Mouse (Mus musculus) liver, embryonic 12.5 days (tissue): Measurements from ENCODE around the gene Endou. TPM values are rescaled to one million over a fixed set of nuclear protein-coding genes. Genes with fewer than 3 reads are reported as not detected.

Experiments used
- ATAC-seq: fragments of 200-750 bp; cut with Nextera tagmentation; 2 replicates; pipeline ENCODE4 v1.8.0; 2017; ENCODE audit warnings: moderate number of reproducible peaks, mild to moderate bottlenecking, moderate library complexity
- H3K27ac ChIP-seq: fragments of 300-500 bp; sonication (generic); 2 replicates; pipeline ENCODE4 v1.5.1; 2016; ENCODE audit warnings: mild to moderate bottlenecking
- H3K27me3 ChIP-seq: fragments of 300-500 bp; sonication (generic); replicated peaks from 2 replicates; pipeline ENCODE4 v1.6.1; 2016; ENCODE audit warnings: mild to moderate bottlenecking, moderate library complexity
- H3K36me3 ChIP-seq: fragments of 300-500 bp; sonication (generic); 2 replicates; pipeline ENCODE4 v1.6.1; 2016; ENCODE audit warnings: mild to moderate bottlenecking, moderate library complexity
- H3K4me1 ChIP-seq: fragments of 300-500 bp; sonication (generic); 2 replicates; pipeline ENCODE4 v1.6.1; 2016
- H3K4me2 ChIP-seq: fragments of 300-500 bp; sonication (generic); 2 replicates; pipeline ENCODE4 v1.6.1; 2016; ENCODE audit warnings: mild to moderate bottlenecking, moderate library complexity
- H3K4me3 ChIP-seq: fragments of 300-500 bp; sonication (generic); 2 replicates; pipeline ENCODE4 v1.5.1; 2016; ENCODE audit warnings: mild to moderate bottlenecking, moderate library complexity
- H3K9ac ChIP-seq: fragments of 300-500 bp; sonication (generic); 2 replicates; pipeline ENCODE4 v1.6.1; 2016; ENCODE audit warnings: mild to moderate bottlenecking, moderate library complexity
- H3K9me3 ChIP-seq: fragments of 300-500 bp; sonication (generic); replicated peaks from 2 replicates; pipeline ENCODE4 v1.6.1; 2016; ENCODE audit warnings: mild to moderate bottlenecking, moderate library complexity
- WGBS: fragments of 180-500 bp; shearing (Covaris S2); methylation state at CpG from one replicate; pipeline ENCODE4 v1.1.7; 2016; ENCODE audit not compliant: insufficient replicate concordance; 5-methylcytosine and 5-hydroxymethylcytosine counted together
- polyA plus RNA-seq: library from polyadenylated mRNA; unstranded; fragments of >200 nt; fragmentation: Nextera tagmentation; extraction: Ambion mirVana; gene quantifications from 2 replicates; pipeline ENCODE4 v1.2.1, GENCODE M21; 2016

Gene Endou
- polyA plus RNA-seq, 1 experiment from 2014 or later = not detected

DNA sequence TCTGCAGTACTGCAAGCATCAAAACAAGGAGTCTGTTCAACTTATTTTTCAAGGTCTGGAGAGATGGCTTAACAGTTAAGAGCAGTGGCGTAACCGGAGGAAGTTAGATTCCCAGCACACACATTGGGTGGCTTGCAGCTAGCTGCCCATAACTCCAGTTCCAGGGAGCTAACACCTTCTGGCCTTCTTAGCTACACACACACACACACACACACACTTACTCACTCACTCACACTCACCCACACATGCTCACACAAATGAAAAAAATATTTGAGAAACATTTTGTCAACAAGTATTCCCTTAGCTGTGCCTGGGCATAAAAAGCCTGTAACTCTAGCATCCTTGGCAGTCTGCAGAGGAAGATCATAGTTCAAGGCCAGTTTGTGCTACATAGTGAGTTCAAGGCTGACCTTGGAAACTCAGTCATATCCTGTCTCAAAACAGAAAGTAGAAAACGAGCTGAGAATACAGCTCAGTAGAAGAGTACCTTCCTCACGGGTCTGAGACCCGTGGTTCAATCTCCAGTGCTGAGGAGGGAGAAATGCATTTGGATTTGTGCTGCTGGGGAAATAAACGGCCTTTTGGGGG is 5.8 kb downstream of the Endou start:
- 50% methylated on average over 6 of the region's 6 CpGs for WGBS
- Histone ChIP-seq H3K9ac (no peak overlapping the region), H3K9me3 (no peaks in the 10 kb centered on the region), H3K4me1 (no peaks in the 10 kb centered on the region), H3K4me2 (no peak overlapping the region), H3K36me3 (no peaks in the 10 kb centered on the region), H3K27ac (no peak overlapping the region), H3K27me3 (peaks cover 15% of the 10 kb centered on the region), H3K4me3 (no peak overlapping the region)
- ATAC-seq = no peak

- Histone ChIP-seq H3K9me3 (no peaks in the 10 kb centered on the region), H3K27ac (no peak overlapping the region), H3K4me2 (no peak overlapping the region), H3K36me3 (no peaks in the 10 kb centered on the region), H3K9ac (no peak overlapping the region), H3K4me3 (no peak overlapping the region), H3K4me1 (no peaks in the 10 kb centered on the region), H3K27me3 (peaks cover 11% of the 10 kb centered on the region)
- ATAC-seq = no peak
- WGBS = 76% methylated on average over 17 of the region's 17 CpGs
Measured at GRCm38 (mm10) chr15:97724346-97725197, 6.6 kb downstream of the Endou start.

- no peaks in the 10 kb centered on the region for H3K9me3 ChIP-seq
- H3K4me1 ChIP-seq = no peaks in the 10 kb centered on the region
- 71% methylated on average over 6 of the region's 6 CpGs for WGBS
- no peak overlapping the region for H3K4me3 ChIP-seq
- no peaks in the 10 kb centered on the region for H3K36me3 ChIP-seq
- ATAC-seq = no peak
- H3K4me2 ChIP-seq = no peak overlapping the region
- 0 out of 2 replicates have a peak, but pooled peaks cover 8% of the 10 kb centered on the region for H3K27me3 ChIP-seq
- H3K9ac ChIP-seq = no peak overlapping the region
- no peak overlapping the region for H3K27ac ChIP-seq
Measured at GRCm38 (mm10) chr15:97723536-97724345, 7.4 kb downstream of the Endou start.

DNA sequence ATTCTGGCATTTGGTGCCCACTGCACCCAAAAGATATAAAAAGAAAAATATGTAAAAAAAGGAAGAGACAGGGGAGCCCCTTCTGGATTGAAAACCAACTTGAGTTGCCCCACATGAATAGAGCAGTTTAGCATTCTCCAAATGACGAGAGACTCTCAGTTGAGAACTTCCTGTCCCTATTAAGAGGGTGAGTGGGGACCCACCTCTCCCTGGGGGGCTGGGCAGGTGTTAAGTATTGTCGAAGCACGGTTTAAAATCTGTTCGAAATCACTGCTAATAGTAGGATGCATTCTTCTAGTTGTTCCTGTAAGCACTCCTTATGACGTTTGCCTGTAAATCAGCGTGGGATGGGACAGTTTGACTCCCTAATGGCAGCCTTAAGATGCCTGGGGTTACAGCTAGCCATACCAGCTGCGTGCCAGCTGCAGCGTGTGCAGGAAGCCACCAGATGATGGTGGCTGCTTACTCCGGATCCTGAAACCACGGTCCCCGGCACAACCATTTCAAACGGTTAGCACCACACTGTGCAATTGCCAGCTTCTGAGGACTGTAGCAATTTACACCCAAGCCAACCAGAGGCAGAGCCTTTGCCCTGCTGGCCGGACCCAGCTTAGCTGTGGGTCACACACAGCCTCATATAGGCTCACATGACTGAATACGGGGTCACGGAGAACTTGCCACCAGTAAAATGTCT is 10.0 kb downstream of the Endou start:
- Histone ChIP-seq H3K4me1 (no peaks in the 10 kb centered on the region), H3K27ac (no peak overlapping the region), H3K36me3 (no peaks in the 10 kb centered on the region), H3K9ac (no peak overlapping the region), H3K9me3 (no peaks in the 10 kb centered on the region), H3K4me2 (no peak overlapping the region), H3K4me3 (no peak overlapping the region), H3K27me3 (0 out of 2 replicates have a peak, but pooled peaks cover 7% of the 10 kb centered on the region)
- 67% methylated on average over 15 of the region's 15 CpGs for WGBS
- ATAC-seq = no peak

DNA sequence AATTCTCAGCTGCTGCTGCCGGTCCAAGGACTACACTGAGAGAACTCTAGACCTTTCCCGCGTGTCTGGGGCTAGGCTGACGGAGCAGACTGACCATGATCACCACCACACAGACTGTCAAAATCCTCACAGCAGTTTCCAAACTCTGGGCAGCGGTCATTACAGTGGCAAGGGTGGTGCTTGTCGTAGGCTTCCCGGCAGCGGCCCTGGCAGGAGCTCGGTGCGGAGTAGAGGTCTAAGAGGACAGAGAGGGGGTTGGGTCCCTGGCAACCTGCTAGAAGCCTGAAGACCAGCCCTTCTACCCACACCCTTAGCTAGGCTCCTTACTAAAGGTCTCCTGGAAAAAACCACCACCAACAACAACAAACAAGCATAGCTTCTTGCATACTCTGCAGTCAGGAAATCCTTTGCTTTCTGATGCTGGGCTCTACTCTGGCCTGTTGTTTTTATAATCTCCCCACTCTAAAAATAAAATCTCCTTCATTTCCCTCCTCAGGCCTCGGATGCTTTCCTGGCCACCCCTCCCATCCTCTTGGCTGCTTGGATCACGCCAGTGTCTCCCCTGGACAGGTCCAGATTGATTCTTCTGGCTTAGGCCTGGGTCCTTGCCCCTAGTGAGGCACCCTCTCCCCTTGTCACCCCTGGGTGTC is 11.0 kb downstream of the Endou start:
- H3K9ac ChIP-seq = no peak overlapping the region
- no peak overlapping the region for H3K4me2 ChIP-seq
- 70% methylated on average over 12 of the region's 12 CpGs for WGBS
- no peaks in the 10 kb centered on the region for H3K36me3 ChIP-seq
- H3K27ac ChIP-seq = no peak overlapping the region
- no peak for ATAC-seq
- H3K4me3 ChIP-seq = no peak overlapping the region
- H3K4me1 ChIP-seq = no peaks in the 10 kb centered on the region
- H3K9me3 ChIP-seq = no peaks in the 10 kb centered on the region
- H3K27me3 ChIP-seq = 0 out of 2 replicates have a peak, but pooled peaks cover 7% of the 10 kb centered on the region

DNA sequence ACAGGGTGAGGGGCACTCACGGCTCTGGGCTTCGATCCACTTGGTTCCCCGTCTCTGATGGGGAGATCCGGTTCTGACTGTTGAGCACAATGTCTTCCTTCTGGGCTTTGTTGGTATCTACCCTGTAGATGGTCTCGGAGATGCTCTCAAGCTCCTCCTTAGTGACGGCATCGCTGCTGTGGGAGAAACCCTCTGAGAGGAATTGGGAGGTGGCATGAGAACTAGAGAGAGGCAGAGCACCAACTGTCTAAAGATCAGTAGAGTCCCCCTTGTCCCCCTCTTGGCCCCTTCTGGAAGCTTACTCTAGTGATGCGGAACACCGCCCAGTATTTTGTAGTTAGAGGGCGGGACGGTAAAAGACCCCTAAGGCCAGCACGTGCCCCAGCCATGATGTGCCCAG is 11.6 kb downstream of the Endou start:
- Histone ChIP-seq H3K36me3 (no peaks in the 10 kb centered on the region), H3K27me3 (peaks cover 7% of the 10 kb centered on the region; the same call in 1 of the 2 replicates), H3K27ac (no peak overlapping the region), H3K4me1 (no peaks in the 10 kb centered on the region), H3K9ac (no peak overlapping the region), H3K4me3 (no peak overlapping the region), H3K9me3 (no peaks in the 10 kb centered on the region), H3K4me2 (no peak overlapping the region)
- WGBS = 69% methylated on average over 12 of the region's 12 CpGs
- no peak for ATAC-seq

DNA sequence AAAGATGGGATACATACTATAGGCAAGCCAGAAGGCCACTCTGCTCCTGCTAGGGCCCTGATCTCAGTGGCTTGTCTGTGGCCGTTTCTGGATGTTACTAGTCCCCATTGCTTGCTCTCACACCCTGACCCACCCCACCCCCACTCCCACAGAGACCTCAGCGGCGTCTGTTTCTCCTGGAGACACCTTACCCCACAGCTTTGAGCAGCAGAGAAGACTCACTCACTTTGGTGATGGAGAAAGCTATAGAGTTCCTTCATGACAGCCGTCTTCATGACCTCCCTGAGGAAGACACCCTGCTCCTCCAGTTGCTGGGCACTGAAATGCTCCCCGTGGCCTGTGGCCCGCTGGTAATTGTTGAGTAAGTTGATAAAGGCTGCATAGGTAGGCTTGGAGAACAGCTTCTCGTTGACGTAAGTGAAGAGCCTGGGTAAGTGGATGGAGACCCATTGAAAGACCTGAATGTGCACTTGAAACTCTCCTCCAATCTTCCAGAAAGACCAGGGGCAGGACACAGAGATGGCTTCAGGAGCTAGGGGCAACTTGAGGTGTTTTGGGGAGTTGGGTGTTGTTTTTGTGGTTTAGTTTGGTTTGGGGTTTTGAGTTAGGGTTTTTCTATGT is 12.5 kb downstream of the Endou start:
- Histone ChIP-seq H3K9me3 (no peaks in the 10 kb centered on the region), H3K4me3 (no peak overlapping the region), H3K9ac (no peak overlapping the region), H3K36me3 (no peaks in the 10 kb centered on the region), H3K4me1 (no peaks in the 10 kb centered on the region), H3K4me2 (no peak overlapping the region), H3K27me3 (peaks cover 7% of the 10 kb centered on the region; the same call in 1 of the 2 replicates), H3K27ac (no peak overlapping the region)
- ATAC-seq = no peak
- WGBS = 71% methylated on average over 8 of the region's 8 CpGs

DNA sequence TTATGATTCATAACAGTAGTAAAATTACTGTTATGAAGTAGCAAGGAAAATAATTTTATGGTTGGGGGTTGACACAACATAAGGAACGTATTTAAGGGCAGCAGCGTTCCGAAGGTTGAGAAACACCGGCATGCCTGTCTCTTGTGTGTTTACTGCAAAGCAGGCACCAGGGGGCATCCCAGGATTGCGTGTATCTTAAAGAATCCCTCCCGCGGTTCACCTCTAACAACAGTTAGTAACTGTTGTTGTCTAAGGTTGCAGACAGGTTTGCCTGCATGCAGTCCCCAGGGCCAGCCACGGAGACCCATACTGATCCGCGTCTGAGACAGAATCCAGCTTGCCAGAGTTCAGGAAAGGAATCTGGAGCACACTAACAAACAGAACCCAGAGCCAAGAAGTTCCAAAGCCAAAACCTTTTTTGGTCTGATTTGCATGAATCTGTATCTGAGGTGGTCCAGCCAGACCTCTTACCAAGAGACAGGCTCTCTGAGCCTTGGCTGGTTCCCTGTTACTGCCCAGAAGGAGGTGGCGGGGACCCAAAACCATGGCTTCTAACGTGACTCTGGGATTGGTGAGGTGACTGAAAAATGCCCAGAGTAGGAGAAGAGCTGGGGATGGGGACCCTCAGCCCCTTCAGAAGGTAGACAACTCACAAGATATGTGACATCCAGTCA is 13.1 kb downstream of the Endou start:
- WGBS = 29% methylated on average over 12 of the region's 12 CpGs
- H3K27ac ChIP-seq = no peak overlapping the region

DNA sequence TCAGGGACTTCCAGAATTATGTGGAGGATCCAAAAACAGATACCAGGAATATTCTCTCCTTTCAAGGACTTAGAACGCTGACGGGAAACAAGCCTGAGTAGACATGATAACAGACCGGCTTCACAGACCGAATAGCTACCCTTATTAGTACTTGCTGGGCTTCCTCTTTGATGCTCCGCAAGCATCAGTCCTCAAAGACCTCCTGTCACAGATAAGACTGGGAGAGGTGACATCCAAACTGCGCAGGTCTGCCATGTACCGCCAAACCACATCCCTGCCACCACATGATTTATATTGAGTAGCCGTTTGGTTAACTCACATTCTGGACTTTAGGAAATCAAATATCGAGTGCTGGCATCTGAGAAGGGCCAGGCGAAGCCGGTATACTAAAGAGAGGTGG is 14.4 kb downstream of the Endou start:
- Histone ChIP-seq H3K9ac (no peak overlapping the region), H3K27ac (no peak overlapping the region), H3K27me3 (peaks cover 12% of the 10 kb centered on the region; the same call in 1 of the 2 replicates), H3K9me3 (no peaks in the 10 kb centered on the region), H3K4me3 (no peak overlapping the region), H3K4me2 (no peak overlapping the region), H3K4me1 (no peaks in the 10 kb centered on the region), H3K36me3 (no peaks in the 10 kb centered on the region)
- 48% methylated on average over 11 of the region's 11 CpGs for WGBS
- no peak for ATAC-seq

More for the DNA sequence above, 13.1 kb downstream of the Endou start:
- no peaks in the 10 kb centered on the region for H3K36me3 ChIP-seq
- ATAC-seq = no peak
- no peak overlapping the region for H3K4me2 ChIP-seq
- no peak overlapping the region for H3K4me3 ChIP-seq
- peaks cover 7% of the 10 kb centered on the region; the same call in 1 of the 2 replicates for H3K27me3 ChIP-seq
- H3K9me3 ChIP-seq = no peaks in the 10 kb centered on the region
- H3K9ac ChIP-seq = no peak overlapping the region
- no peaks in the 10 kb centered on the region for H3K4me1 ChIP-seq

DNA sequence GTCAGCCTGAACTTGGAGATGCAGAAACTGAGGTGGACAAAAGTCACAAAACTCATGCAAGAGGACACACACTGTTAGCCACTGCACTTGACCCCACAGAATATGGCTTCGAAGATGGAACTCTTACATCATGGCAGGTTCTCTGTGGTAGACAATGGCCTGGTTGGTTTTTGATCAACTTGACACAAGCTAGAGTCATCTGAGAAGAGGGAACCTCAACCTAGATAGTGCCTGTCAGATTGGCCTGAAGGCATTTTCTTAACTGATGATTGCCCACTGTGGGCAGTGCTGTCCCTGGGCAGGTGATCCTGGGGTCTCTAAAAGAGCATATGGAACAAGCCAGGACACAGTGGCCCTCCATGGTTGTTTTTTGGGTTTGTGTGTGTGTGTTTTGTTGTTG is 15.4 kb downstream of the Endou start:
- Histone ChIP-seq H3K36me3 (no peaks in the 10 kb centered on the region), H3K27me3 (peaks cover 19% of the 10 kb centered on the region), H3K4me3 (no peak overlapping the region), H3K4me2 (no peak overlapping the region), H3K4me1 (no peaks in the 10 kb centered on the region), H3K9ac (no peak overlapping the region), H3K27ac (no peak overlapping the region), H3K9me3 (no peaks in the 10 kb centered on the region)
- WGBS = 62% methylated on average over 1 of the region's 1 CpGs
- ATAC-seq = no peak
